Mouse (Mus musculus) ES-E14 (cell line): Measurements from ENCODE around the gene Atp5g1.
A peak's percentile ranks its signal among the peaks of the same experiment; 100 is the strongest.

ENCODE experiments used
- CHD2 ChIP-seq: IDR thresholded peaks from 2 replicates; pipeline ENCODE4 v1.6.1; 2014; ENCODE audit warnings: mild to moderate bottlenecking, low read depth, low read length, inconsistent platforms
- MAFK ChIP-seq: IDR thresholded peaks from 2 replicates; pipeline ENCODE4 v1.6.1; 2014; ENCODE audit warnings: mild to moderate bottlenecking, low read depth, low read length, inconsistent platforms; ENCODE audit not compliant: insufficient read depth
- ZC3H11A ChIP-seq: IDR thresholded peaks from 2 replicates; pipeline ENCODE4 v1.6.1; 2012; ENCODE audit warnings: low read depth, mild to moderate bottlenecking, inconsistent platforms, low read length, borderline replicate concordance
- ZNF384 ChIP-seq: IDR thresholded peaks from 2 replicates; pipeline ENCODE4 v1.6.1; 2012; ENCODE audit warnings: low read depth, low read length, inconsistent platforms

DNA sequence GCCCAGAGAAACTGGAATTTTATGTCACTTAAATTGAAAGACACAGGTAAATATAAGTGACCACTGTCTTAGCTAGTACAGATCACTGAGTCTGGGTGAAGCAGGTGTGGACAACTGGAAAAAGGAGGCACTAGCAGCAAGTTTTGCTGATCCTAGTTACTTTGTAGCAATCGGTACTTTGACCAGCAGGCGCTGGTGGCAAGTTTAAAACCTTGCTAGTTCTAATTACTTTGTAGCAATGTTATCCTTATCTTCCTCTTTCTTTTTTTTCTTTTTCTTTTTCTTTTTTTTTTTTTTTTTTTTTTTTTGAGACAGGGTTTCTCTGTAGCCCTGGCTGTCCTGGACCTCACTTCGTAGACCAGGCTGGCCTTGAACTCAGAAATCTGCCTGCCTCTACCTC lies 40.6 kb upstream of the Atp5g1 start:
- TF ChIP-seq CHD2 (no peak), MAFK (no peak), ZC3H11A (no peak), ZNF384 (0 out of 2 replicates have a peak, but pooled peaks have one; percentile 33)
